Mouse (Mus musculus): Measurements from ENCODE around the gene Rell1. TPM values are rescaled to one million over a fixed set of nuclear protein-coding genes. Genes with fewer than 3 reads are reported as not detected.

Gene Rell1
- total and polyA plus RNA-seq, 2 experiments, result 5.7 to 8.4 TPM

DNA sequence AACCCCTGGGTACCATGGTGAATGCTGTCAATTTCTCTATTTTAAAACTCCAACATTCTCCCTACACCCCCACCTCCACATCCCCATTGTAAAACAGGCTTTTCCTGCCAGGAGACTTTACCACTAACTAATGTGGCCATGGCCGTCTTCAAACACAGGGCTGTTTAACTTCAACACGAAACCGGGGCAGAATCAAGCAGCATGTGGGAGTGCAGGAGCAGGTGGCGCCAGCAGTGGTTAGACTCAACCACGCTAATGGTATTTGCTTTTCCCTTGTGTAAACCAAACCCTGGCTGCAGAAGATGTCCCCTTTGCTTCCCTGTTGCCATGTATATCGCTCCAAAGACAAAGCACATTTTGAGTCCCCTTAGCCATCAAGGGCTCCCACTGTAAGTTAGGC is 76.8 kb downstream of the Rell1 start:
- Histone ChIP-seq H3K79me2 (ENCODE audit: control insufficient read depth, insufficient read depth, low read length) (no peaks in the 10 kb centered on the region; the same call in 1 of the 2 replicates), H3K4me3 (ENCODE audit: insufficient read depth, low read depth, low read length) (no peak overlapping the region), H3K27ac (replicated peaks; ENCODE audit: insufficient read depth, low read depth, low read length) (no peak overlapping the region; the same call in 1 of the 2 replicates), H3K36me3 (ENCODE audit: control insufficient read depth, insufficient read depth, low read length) (no peaks in the 10 kb centered on the region; the same call in 1 of the 2 replicates), H3K9ac (ENCODE audit: low read depth, low read length) (no peak overlapping the region), H3K4me1 (ENCODE audit: control insufficient read depth, insufficient read depth, low read length) (peaks cover 18% of the 10 kb centered on the region), H3K27me3 (ENCODE audit: control insufficient read depth, insufficient read depth, low read length) (no peaks in the 10 kb centered on the region)
- peak; percentile 80 for DNase-seq (ENCODE audit: extremely low read depth, low read depth, low spot score)
- TF ChIP-seq POLR2A (IDR thresholded peaks at IDR 0.05; ENCODE audit: extremely low read depth, insufficient read depth, low read length) (no peak), CTCF (IDR thresholded peaks at IDR 0.05; ENCODE audit: low read depth, low read length) (no peak)
- WGBS, result 30% methylated on average over 6 of the region's 6 CpGs

DNA sequence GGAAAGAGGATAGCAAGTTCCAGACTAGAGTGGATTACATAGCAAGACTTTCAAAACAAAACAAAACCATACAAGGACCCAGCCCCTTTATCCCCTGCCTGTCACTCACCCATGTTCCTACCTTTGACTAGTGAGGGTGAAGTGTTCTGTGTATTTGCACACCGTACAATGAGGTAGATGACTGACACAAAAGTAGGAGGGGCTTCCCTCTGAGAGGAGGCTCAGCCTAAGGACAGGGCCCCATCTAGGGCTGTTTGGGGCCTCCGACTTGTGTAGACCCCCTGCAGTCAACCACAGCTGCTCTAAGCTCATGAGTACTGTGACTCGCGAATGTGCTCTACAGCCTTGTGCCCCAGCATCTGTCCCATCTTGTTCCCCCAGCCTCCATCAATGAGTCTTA is 77.5 kb downstream of the Rell1 start:
- DNase-seq (ENCODE audit: extremely low read depth, low read depth, low spot score), result no peak
- peaks cover 18% of the 10 kb centered on the region for H3K4me1 ChIP-seq (ENCODE audit: control insufficient read depth, insufficient read depth, low read length)
- no peaks in the 10 kb centered on the region; the same call in 1 of the 2 replicates for H3K79me2 ChIP-seq (ENCODE audit: control insufficient read depth, insufficient read depth, low read length)
- no peaks in the 10 kb centered on the region for H3K27me3 ChIP-seq (ENCODE audit: control insufficient read depth, insufficient read depth, low read length)
- TF ChIP-seq CTCF (IDR thresholded peaks at IDR 0.05; ENCODE audit: low read depth, low read length) (no peak), POLR2A (IDR thresholded peaks at IDR 0.05; ENCODE audit: extremely low read depth, insufficient read depth, low read length) (no peak)
- WGBS, result 76% methylated on average over 4 of the region's 4 CpGs
- H3K9ac ChIP-seq (ENCODE audit: low read depth, low read length), result no peak overlapping the region
- H3K27ac ChIP-seq (replicated peaks; ENCODE audit: insufficient read depth, low read depth, low read length), result no peak overlapping the region
- H3K36me3 ChIP-seq (ENCODE audit: control insufficient read depth, insufficient read depth, low read length), result no peaks in the 10 kb centered on the region; the same call in 1 of the 2 replicates
- H3K4me3 ChIP-seq (ENCODE audit: insufficient read depth, low read depth, low read length), result no peak overlapping the region

GRCm38 (mm10) chr5:63887111-63887510 is 81.6 kb downstream of the Rell1 start:
- peak; percentile 55 for DNase-seq (ENCODE audit: extremely low read depth, low read depth, low spot score)
- H3K36me3 ChIP-seq (ENCODE audit: control insufficient read depth, insufficient read depth, low read length), result no peaks in the 10 kb centered on the region; the same call in 1 of the 2 replicates
- TF ChIP-seq POLR2A (IDR thresholded peaks at IDR 0.05; ENCODE audit: extremely low read depth, insufficient read depth, low read length) (no peak), CTCF (IDR thresholded peaks at IDR 0.05; ENCODE audit: low read depth, low read length) (peak; percentile 50; the same call in 1 of the 2 replicates)
- 97% methylated on average over 4 of the region's 4 CpGs for WGBS
- H3K27ac ChIP-seq (replicated peaks; ENCODE audit: insufficient read depth, low read depth, low read length), result no peak overlapping the region
- no peak overlapping the region for H3K4me3 ChIP-seq (ENCODE audit: insufficient read depth, low read depth, low read length)
- H3K79me2 ChIP-seq (ENCODE audit: control insufficient read depth, insufficient read depth, low read length), result no peaks in the 10 kb centered on the region
- peaks cover 7% of the 10 kb centered on the region; the same call in 1 of the 2 replicates for H3K4me1 ChIP-seq (ENCODE audit: control insufficient read depth, insufficient read depth, low read length)
- H3K9ac ChIP-seq (ENCODE audit: low read depth, low read length), result no peak overlapping the region
- no peaks in the 10 kb centered on the region for H3K27me3 ChIP-seq (ENCODE audit: control insufficient read depth, insufficient read depth, low read length)

DNA sequence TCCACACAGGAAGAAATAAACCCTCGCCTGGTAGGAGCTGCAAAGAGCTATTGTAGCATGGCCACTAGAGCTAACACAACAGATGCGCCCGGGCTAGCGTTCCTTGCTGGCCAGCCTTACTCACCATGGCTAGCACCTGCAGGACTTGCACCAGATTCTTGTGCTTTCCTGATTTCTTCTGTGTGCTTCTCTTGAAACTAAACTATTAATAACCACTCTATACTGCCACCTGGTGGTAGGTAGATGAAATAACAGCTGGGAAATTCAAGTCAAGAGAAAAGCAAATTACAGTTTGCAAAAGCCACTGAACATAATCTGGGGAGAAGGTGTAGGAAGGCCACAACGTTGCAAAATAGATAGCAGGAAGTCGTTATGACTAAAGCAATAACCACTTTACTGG is 82.0 kb downstream of the Rell1 start:
- Histone ChIP-seq H3K36me3 (ENCODE audit: control insufficient read depth, insufficient read depth, low read length) (no peaks in the 10 kb centered on the region; the same call in 1 of the 2 replicates), H3K79me2 (ENCODE audit: control insufficient read depth, insufficient read depth, low read length) (no peaks in the 10 kb centered on the region), H3K9ac (ENCODE audit: low read depth, low read length) (no peak overlapping the region), H3K4me1 (ENCODE audit: control insufficient read depth, insufficient read depth, low read length) (peaks cover 6% of the 10 kb centered on the region; the same call in 1 of the 2 replicates), H3K4me3 (ENCODE audit: insufficient read depth, low read depth, low read length) (no peak overlapping the region), H3K27me3 (ENCODE audit: control insufficient read depth, insufficient read depth, low read length) (no peaks in the 10 kb centered on the region), H3K27ac (replicated peaks; ENCODE audit: insufficient read depth, low read depth, low read length) (no peak overlapping the region)
- DNase-seq (ENCODE audit: extremely low read depth, low read depth, low spot score), result peak; percentile 60
- 39% methylated on average over 6 of the region's 6 CpGs for WGBS
- TF ChIP-seq POLR2A (IDR thresholded peaks at IDR 0.05; ENCODE audit: extremely low read depth, insufficient read depth, low read length) (no peak), CTCF (IDR thresholded peaks at IDR 0.05; ENCODE audit: low read depth, low read length) (peak; percentile 58)

DNA sequence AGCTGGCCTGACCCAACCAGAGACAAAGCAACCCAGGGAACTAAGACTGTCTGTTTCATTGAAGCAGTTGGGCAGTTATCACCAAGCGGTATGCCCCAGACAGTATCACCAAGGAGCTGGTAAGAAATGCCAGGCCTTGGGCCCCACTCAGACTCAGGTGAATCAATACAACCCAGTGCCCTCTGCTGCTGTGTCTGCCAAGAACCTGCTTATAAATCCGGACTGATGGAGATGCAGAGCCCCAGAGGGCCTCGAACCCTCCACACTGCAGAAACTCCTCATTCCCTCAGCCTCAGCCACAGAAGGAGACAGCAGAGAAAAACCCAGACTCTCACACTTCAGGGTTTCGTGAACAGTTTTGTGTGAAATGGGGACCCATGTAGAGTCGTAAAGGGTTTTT is 82.4 kb downstream of the Rell1 start:
- TF ChIP-seq CTCF (IDR thresholded peaks at IDR 0.05; ENCODE audit: low read depth, low read length), result no peak
- TF ChIP-seq POLR2A (IDR thresholded peaks at IDR 0.05; ENCODE audit: extremely low read depth, insufficient read depth, low read length), result no peak
- Histone ChIP-seq H3K9ac (ENCODE audit: low read depth, low read length) (no peak overlapping the region), H3K4me3 (ENCODE audit: insufficient read depth, low read depth, low read length) (no peak overlapping the region), H3K27me3 (ENCODE audit: control insufficient read depth, insufficient read depth, low read length) (no peaks in the 10 kb centered on the region), H3K36me3 (ENCODE audit: control insufficient read depth, insufficient read depth, low read length) (no peaks in the 10 kb centered on the region; the same call in 1 of the 2 replicates), H3K27ac (replicated peaks; ENCODE audit: insufficient read depth, low read depth, low read length) (no peak overlapping the region), H3K4me1 (ENCODE audit: control insufficient read depth, insufficient read depth, low read length) (peaks cover 4% of the 10 kb centered on the region; the same call in 1 of the 2 replicates), H3K79me2 (ENCODE audit: control insufficient read depth, insufficient read depth, low read length) (no peaks in the 10 kb centered on the region)
- 74% methylated on average over 5 of the region's 5 CpGs for WGBS
- DNase-seq (ENCODE audit: extremely low read depth, low read depth, low spot score), result no peak

DNA sequence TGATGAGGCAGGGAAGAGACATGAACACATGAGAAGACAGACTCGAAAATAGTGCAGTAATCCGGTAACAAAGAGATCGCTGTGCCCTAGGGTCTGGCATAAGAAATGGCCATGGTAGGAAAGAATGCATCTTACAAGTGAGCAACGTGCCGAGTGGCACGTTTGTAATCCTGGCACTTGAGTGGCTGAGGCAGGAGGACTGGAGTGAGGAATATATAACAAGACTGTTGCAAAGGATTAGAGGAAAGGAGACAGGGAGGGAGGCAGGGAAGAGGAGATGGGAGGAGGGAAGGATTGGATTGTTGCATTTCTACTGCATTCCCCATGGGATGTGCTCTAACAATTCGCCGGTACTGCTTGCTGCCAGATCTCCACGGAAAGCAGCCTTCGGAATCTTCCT is 89.7 kb downstream of the Rell1 start:
- H3K4me1 ChIP-seq (ENCODE audit: control insufficient read depth, insufficient read depth, low read length), result no peaks in the 10 kb centered on the region
- TF ChIP-seq CTCF (IDR thresholded peaks at IDR 0.05; ENCODE audit: low read depth, low read length), result no peak
- TF ChIP-seq POLR2A (IDR thresholded peaks at IDR 0.05; ENCODE audit: extremely low read depth, insufficient read depth, low read length), result no peak
- H3K79me2 ChIP-seq (ENCODE audit: control insufficient read depth, insufficient read depth, low read length), result no peaks in the 10 kb centered on the region
- WGBS, result 91% methylated on average over 10 of the region's 10 CpGs
- H3K36me3 ChIP-seq (ENCODE audit: control insufficient read depth, insufficient read depth, low read length), result no peaks in the 10 kb centered on the region
- no peak overlapping the region for H3K27ac ChIP-seq (replicated peaks; ENCODE audit: insufficient read depth, low read depth, low read length)
- no peak for DNase-seq (ENCODE audit: extremely low read depth, low read depth, low spot score)
- no peak overlapping the region for H3K9ac ChIP-seq (ENCODE audit: low read depth, low read length)
- H3K27me3 ChIP-seq (ENCODE audit: control insufficient read depth, insufficient read depth, low read length), result no peaks in the 10 kb centered on the region
- H3K4me3 ChIP-seq (ENCODE audit: insufficient read depth, low read depth, low read length), result no peak overlapping the region
